Mouse (Mus musculus) stomach, postnatal 0 days (tissue): ENCODE measurements around the gene Rnf152. TPM values are rescaled to one million over a fixed set of nuclear protein-coding genes. Genes with fewer than 3 reads are reported as not detected.
A peak's percentile ranks its signal among the peaks of the same experiment; 100 is the strongest.

Experiments used
- ATAC-seq: fragments of 200-750 bp; cut with Nextera tagmentation; 2 replicates; pipeline ENCODE4 v1.8.0; 2017; ENCODE audit not compliant: low FRiP score, low TSS enrichment
- DNase-seq: peaks from one replicate; pipeline ENCODE4 v3.0.0-alpha.2; 2016; ENCODE audit warnings: low spot score
- H3K27ac ChIP-seq: fragments of 300-500 bp; sonication (generic); replicated peaks from 2 replicates; pipeline ENCODE4 v1.5.1; 2014; ENCODE audit warnings: mild to moderate bottlenecking, control low read depth
- H3K27me3 ChIP-seq: fragments of 300-500 bp; sonication (generic); 2 replicates; pipeline ENCODE4 v1.6.1; 2014; ENCODE audit warnings: low read length; ENCODE audit not compliant: control insufficient read depth, insufficient read depth
- H3K36me3 ChIP-seq: fragments of 300-500 bp; sonication (generic); 2 replicates; pipeline ENCODE4 v1.6.1; 2014; ENCODE audit warnings: low read length, mixed read lengths; ENCODE audit not compliant: control insufficient read depth, insufficient read depth
- H3K4me1 ChIP-seq: fragments of 300-500 bp; sonication (generic); replicated peaks from 2 replicates; pipeline ENCODE4 v1.6.1; 2014; ENCODE audit warnings: antibody characterized with exemption; ENCODE audit not compliant: control insufficient read depth, insufficient read depth
- H3K4me2 ChIP-seq: fragments of 300-500 bp; sonication (generic); replicated peaks from 2 replicates; pipeline ENCODE4 v1.6.1; 2014; ENCODE audit warnings: low read depth, mild to moderate bottlenecking, control low read depth, moderate library complexity
- H3K4me3 ChIP-seq: fragments of 300-500 bp; sonication (generic); 2 replicates; pipeline ENCODE4 v1.5.1; 2014; ENCODE audit warnings: low read depth, low read length, control low read depth
- H3K9ac ChIP-seq: fragments of 300-500 bp; sonication (generic); 2 replicates; pipeline ENCODE4 v1.6.1; 2014; ENCODE audit warnings: mild to moderate bottlenecking, low read length, control low read depth, mixed read lengths
- H3K9me3 ChIP-seq: fragments of 300-500 bp; sonication (generic); 2 replicates; pipeline ENCODE4 v1.6.1; 2016; ENCODE audit warnings: low read length; ENCODE audit not compliant: control insufficient read depth
- CTCF ChIP-seq: IDR thresholded peaks from 2 replicates; pipeline ENCODE4 v1.5.1; 2016; ENCODE audit warnings: antibody characterized with exemption, low read depth, mild to moderate bottlenecking, moderate library complexity
- EP300 ChIP-seq: optimal IDR thresholded peaks from 2 replicates; pipeline ENCODE3; 2016; ENCODE audit warnings: antibody characterized with exemption
- WGBS: fragments of 180-500 bp; shearing (Covaris S2); extraction: QIAGEN DNeasy Blood & Tissue Kit; methylation state at CpG from one replicate; pipeline ENCODE4 v1.1.7; 2014; 5-methylcytosine and 5-hydroxymethylcytosine counted together
- polyA plus RNA-seq: library from polyadenylated mRNA; unstranded; fragments of >200 nt; fragmentation: Nextera tagmentation; extraction: Ambion mirVana; gene quantifications from 2 replicates; pipeline ENCODE4 v1.2.1, GENCODE M21; 2015

The Rnf152 gene
- polyA plus RNA-seq = 2.5 and 2.7 TPM in 2 replicates

DNA sequence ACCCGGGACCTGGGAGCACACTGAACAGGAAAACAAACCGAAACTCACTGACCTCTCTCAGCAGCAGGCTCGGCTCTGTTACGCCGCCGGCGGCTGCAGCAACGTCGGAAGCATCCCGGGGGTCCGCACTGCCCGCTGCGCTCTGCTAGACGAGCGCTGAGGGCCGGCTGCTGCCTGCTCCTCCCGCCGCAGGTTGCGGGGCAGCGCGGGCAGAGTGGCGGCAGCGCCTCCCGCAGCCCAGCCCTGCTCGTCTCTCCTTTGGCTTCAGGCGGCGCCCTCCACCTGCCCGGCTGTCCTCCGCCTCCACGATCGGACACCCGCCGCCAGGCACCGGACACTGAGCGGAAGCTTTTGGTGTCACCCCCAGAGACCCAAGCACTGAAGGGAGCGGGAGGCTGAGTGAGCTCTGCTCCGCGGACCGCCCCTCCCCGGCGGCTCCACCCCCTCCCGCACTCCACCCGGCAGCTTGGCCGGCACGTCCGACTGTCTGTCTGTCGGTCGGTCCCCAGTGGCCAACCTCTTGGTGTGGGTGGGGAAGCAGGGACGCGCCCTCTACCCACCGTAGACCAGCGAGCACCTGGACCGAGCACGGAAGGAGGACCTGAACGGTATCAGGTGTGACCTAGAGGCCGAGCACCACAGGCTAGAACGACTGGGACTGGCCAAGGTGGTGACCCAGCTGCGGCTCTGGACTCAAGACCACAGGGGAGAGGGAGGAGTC lies at the start of gene Rnf152:
Gene Rnf152, minus strand, starts transcription at position 420 of the 721 bp plus-strand sequence.
- under 1% methylated on average over 55 of the region's 58 CpGs for WGBS

DNA sequence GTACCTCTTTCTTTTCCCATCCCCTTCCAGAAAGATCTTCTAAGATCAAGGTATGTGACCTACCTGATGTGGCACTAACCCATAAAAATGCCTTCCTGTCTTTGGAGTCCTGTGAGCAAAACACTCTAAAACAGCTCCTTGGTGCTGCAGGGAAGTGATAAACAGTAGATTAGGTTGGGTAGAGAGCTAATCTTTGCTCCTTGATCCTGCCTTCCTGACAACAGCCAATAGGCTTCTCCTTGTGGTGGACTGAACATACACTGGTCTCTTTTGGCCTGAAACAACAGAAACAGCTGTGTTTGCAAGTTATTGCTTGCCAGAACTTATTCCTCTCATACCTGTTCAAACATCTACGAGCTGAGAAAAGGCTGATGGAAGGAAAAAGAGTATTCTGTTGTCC lies 46.3 kb upstream of the Rnf152 start:
- WGBS = 23% methylated on average over 1 of the region's 1 CpGs
- ATAC-seq = no peak
- H3K9me3 ChIP-seq = no peaks in the 10 kb centered on the region
- H3K4me3 ChIP-seq = no peak overlapping the region
- no peaks in the 10 kb centered on the region for H3K27me3 ChIP-seq
- H3K36me3 ChIP-seq = no peaks in the 10 kb centered on the region
- H3K4me2 ChIP-seq = no peak overlapping the region
- DNase-seq = peak; percentile 15
- no peak overlapping the region for H3K27ac ChIP-seq
- H3K9ac ChIP-seq = no peak overlapping the region
- TF ChIP-seq CTCF = no peak
- TF ChIP-seq EP300 = no peak
- no peaks in the 10 kb centered on the region for H3K4me1 ChIP-seq

More for the DNA sequence above, at the start of gene Rnf152:
- H3K4me2 ChIP-seq = peak within 1 kb of the TSS; percentile 91
- H3K9ac ChIP-seq = peak within 1 kb of the TSS; percentile 77
- H3K9me3 ChIP-seq = no peaks in the 10 kb centered on the region
- H3K4me3 ChIP-seq = peak within 1 kb of the TSS; percentile 90
- no peaks in the 10 kb centered on the region for H3K4me1 ChIP-seq
- ATAC-seq (peak; percentile 87), DNase-seq (peak; percentile 84)
- H3K36me3 ChIP-seq = no peaks in the 10 kb centered on the region
- no peak for TF ChIP-seq EP300
- TF ChIP-seq CTCF = peak; percentile 39
- no peaks in the 10 kb centered on the region for H3K27me3 ChIP-seq
- peak within 1 kb of the TSS; percentile 84 for H3K27ac ChIP-seq

DNA sequence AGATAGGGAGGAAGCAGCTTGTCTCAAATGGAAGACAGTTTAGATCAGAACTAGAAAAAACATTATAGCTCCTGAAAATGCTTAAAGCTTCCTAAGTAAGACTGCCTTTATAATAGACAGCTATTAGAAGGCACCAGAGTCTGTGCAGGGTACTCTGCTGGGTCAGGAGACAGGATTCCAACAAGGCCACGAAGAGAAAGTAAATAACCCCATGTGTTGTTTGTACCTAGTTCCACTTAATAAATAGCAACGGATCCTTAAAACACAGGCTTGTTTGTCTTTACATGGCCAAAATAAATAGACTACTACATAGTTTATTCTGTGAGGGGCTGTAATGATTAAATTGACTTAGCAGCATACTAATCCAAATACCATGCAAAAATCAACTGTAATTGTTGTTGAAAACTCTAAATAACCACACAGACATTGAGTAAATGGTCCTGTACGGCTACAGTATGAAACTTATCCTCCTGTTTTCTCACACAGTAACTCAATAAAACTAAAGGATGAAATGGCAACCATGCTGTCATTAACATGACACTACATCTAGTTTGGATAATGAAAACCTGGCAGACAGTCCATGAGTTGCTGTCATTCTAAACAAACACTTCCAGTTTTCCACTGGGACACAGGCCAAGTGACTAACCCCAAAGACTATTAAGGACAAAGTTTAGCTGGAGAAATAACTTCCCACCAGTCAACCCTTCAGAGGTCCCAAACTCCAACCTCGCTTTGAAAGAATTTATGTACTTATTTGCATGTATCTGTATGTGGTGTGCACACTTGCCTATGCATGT lies 27.8 kb upstream of the Rnf152 start:
- Histone ChIP-seq H3K4me1 (no peaks in the 10 kb centered on the region), H3K4me2 (no peak overlapping the region), H3K27ac (no peak overlapping the region), H3K9me3 (no peaks in the 10 kb centered on the region), H3K4me3 (no peak overlapping the region), H3K36me3 (no peaks in the 10 kb centered on the region), H3K9ac (no peak overlapping the region), H3K27me3 (no peaks in the 10 kb centered on the region)
- 41% methylated on average over 4 of the region's 4 CpGs for WGBS
- TF ChIP-seq CTCF (no peak), EP300 (no peak)
- ATAC-seq = peak; percentile 26; the same call in 1 of the 2 replicates
- no peak for DNase-seq

DNA sequence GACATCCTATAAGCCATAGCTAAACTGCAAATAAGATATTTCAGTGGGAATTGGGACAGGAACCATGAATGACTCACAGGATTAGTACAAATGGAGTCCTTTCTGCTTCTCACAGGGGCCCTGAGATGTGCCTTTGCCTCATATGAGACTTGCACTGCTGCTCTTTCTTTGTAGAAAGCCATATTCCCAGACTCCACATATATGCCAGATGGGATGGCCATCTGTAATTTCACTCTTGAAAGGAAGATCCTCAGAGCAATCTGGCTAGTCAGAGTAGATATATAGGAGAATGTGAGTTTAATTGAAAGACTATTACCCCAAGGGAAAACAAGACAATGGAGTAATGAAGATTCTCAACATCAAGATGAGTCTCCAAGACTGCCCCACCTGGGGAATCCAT lies 21.0 kb upstream of the Rnf152 start:
- no peak for ATAC-seq
- TF ChIP-seq CTCF (no peak), EP300 (no peak)
- H3K27me3 ChIP-seq = no peaks in the 10 kb centered on the region
- no peak overlapping the region for H3K9ac ChIP-seq
- no peaks in the 10 kb centered on the region for H3K4me1 ChIP-seq
- no peaks in the 10 kb centered on the region for H3K36me3 ChIP-seq
- H3K4me3 ChIP-seq = no peak overlapping the region
- DNase-seq = no peak
- H3K9me3 ChIP-seq = no peaks in the 10 kb centered on the region
- no peak overlapping the region for H3K4me2 ChIP-seq
- no peak overlapping the region for H3K27ac ChIP-seq

DNA sequence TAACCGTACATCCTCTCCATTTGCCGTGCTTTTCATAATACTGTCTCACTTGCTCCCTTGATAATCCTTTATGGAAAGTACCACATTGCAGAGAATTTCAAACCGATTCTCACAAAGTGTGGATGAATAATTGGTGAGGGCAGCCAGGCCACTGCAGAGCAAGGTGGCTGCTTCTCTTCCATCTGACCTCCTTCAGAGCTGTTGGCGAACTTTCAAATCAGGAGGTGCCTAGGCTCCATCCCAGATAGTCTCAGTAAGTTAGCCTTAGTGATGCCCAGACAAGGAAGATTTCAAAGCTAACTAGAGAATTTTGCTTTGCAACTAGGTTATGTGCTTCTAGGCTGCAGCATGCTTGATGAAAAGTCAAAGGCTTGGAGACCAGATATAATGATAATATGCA lies 18.1 kb upstream of the Rnf152 start:
- Histone ChIP-seq H3K4me1 (no peaks in the 10 kb centered on the region), H3K4me2 (no peak overlapping the region), H3K36me3 (no peaks in the 10 kb centered on the region), H3K27me3 (no peaks in the 10 kb centered on the region), H3K27ac (no peak overlapping the region), H3K9ac (no peak overlapping the region), H3K9me3 (no peaks in the 10 kb centered on the region), H3K4me3 (no peak overlapping the region)
- DNase-seq = no peak
- TF ChIP-seq CTCF = no peak
- no peak for TF ChIP-seq EP300
- ATAC-seq = no peak
- 88% methylated on average over 4 of the region's 4 CpGs for WGBS

DNA sequence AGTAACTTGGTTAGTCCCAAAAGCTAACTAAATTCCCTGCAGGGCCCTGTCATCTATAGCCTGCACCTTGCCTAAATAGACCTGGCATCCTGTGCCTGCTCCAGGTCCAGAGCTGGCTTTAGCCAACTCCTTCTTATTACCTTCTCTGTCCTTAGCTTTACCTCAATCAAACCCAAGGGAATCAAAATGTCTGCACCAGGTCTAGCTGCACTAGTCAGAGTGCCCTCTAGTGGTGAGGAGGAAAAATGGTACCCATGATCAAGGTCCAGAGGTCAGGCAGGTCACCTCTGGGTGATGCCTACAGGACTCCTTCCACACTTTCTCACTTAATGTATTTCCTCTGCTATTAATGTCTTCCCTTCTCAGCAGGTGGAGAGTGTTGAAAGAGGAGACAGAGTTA lies 6.2 kb upstream of the Rnf152 start:
- 0 out of 2 replicates have a peak, but pooled peaks have one; percentile 31 for ATAC-seq
- peak; percentile 36 for DNase-seq
- H3K9ac ChIP-seq = no peak overlapping the region

More for the DNA sequence above, 6.2 kb upstream of the Rnf152 start:
- no peak overlapping the region for H3K4me3 ChIP-seq
- peak; percentile 73 for TF ChIP-seq CTCF
- TF ChIP-seq EP300 = no peak
- no peak overlapping the region for H3K27ac ChIP-seq
- H3K36me3 ChIP-seq = no peaks in the 10 kb centered on the region
- H3K9me3 ChIP-seq = no peaks in the 10 kb centered on the region
- no peaks in the 10 kb centered on the region for H3K27me3 ChIP-seq
- no peak overlapping the region for H3K4me2 ChIP-seq
- no peaks in the 10 kb centered on the region for H3K4me1 ChIP-seq
